Mouse (Mus musculus) E14TG2a.4 (cell line): Measurements from ENCODE around the gene 5430419D17Rik.

ENCODE experiments used
- H3K27me3 ChIP-seq: 2 replicates; pipeline ENCODE4 v1.6.1; 2014; ENCODE audit warnings: low read length, control low read depth; ENCODE audit not compliant: insufficient read depth
- H3K36me3 ChIP-seq: 2 replicates; pipeline ENCODE4 v1.6.1; 2014; ENCODE audit warnings: low read length, control low read depth; ENCODE audit not compliant: insufficient read depth
- H3K4me1 ChIP-seq: replicated peaks from 2 replicates; pipeline ENCODE4 v1.6.1; 2014; ENCODE audit warnings: low read depth, low read length, control low read depth
- H3K4me3 ChIP-seq: replicated peaks from 2 replicates; pipeline ENCODE4 v1.5.1; 2014; ENCODE audit warnings: mild to moderate bottlenecking, low read length
- H3K9me3 ChIP-seq: 2 replicates; pipeline ENCODE4 v1.6.1; 2014; ENCODE audit warnings: low read length, control low read depth
- CTCF ChIP-seq: conservative IDR thresholded peaks from 2 replicates; pipeline ENCODE4 v1.5.1; 2014; ENCODE audit warnings: low read length
- NANOG ChIP-seq: IDR thresholded peaks from 2 replicates; pipeline ENCODE4 v1.6.1; 2014; ENCODE audit warnings: borderline replicate concordance, low read length, mixed read lengths
- POU5F1 ChIP-seq: IDR thresholded peaks from 2 replicates; pipeline ENCODE4 v1.6.1; 2014; ENCODE audit warnings: low read length, borderline replicate concordance

The 5430419D17Rik gene

GRCm38 (mm10) chr7:131182685-131183084 is 8.5 kb downstream of the 5430419D17Rik start:
- TF ChIP-seq POU5F1 (no peak), CTCF (peak; percentile 80)
- Histone ChIP-seq H3K4me1 (peaks cover 13% of the 10 kb centered on the region; the same call in 1 of the 2 replicates), H3K9me3 (no peaks in the 10 kb centered on the region), H3K4me3 (no peak overlapping the region), H3K27me3 (peaks cover 13% of the 10 kb centered on the region; the same call in 1 of the 2 replicates), H3K36me3 (no peaks in the 10 kb centered on the region)

GRCm38 (mm10) chr7:131184339-131184738 is 10.1 kb downstream of the 5430419D17Rik start:
- Histone ChIP-seq H3K27me3 (peaks cover 13% of the 10 kb centered on the region; the same call in 1 of the 2 replicates), H3K9me3 (no peaks in the 10 kb centered on the region), H3K4me3 (no peak overlapping the region), H3K36me3 (no peaks in the 10 kb centered on the region), H3K4me1 (peaks cover 13% of the 10 kb centered on the region; the same call in 1 of the 2 replicates)
- TF ChIP-seq NANOG = no peak
- no peak for TF ChIP-seq CTCF
- TF ChIP-seq POU5F1 = no peak

- no peak overlapping the region for H3K4me3 ChIP-seq
- TF ChIP-seq CTCF (no peak), NANOG (no peak), POU5F1 (no peak)
- H3K9me3 ChIP-seq = no peaks in the 10 kb centered on the region
- H3K36me3 ChIP-seq = no peaks in the 10 kb centered on the region
- peaks cover 13% of the 10 kb centered on the region; the same call in 1 of the 2 replicates for H3K27me3 ChIP-seq
- H3K4me1 ChIP-seq = peaks cover 13% of the 10 kb centered on the region; the same call in 1 of the 2 replicates
These were observed 12.8 kb downstream of the 5430419D17Rik start for GRCm38 (mm10) chr7:131187047-131187446.

GRCm38 (mm10) chr7:131187996-131188395 is 13.8 kb downstream of the 5430419D17Rik start:
- Histone ChIP-seq H3K9me3 (no peaks in the 10 kb centered on the region), H3K27me3 (peaks cover 13% of the 10 kb centered on the region; the same call in 1 of the 2 replicates), H3K4me1 (peaks cover 6% of the 10 kb centered on the region; the same call in 1 of the 2 replicates), H3K4me3 (no peak overlapping the region), H3K36me3 (no peaks in the 10 kb centered on the region)
- TF ChIP-seq CTCF (no peak), NANOG (no peak), POU5F1 (no peak)

- H3K36me3 ChIP-seq = no peaks in the 10 kb centered on the region
- 0 out of 2 replicates have a peak, but pooled peaks cover 2% of the 10 kb centered on the region for H3K27me3 ChIP-seq
- H3K9me3 ChIP-seq = no peaks in the 10 kb centered on the region
- TF ChIP-seq CTCF (no peak), POU5F1 (no peak), NANOG (no peak)
- H3K4me3 ChIP-seq = no peak overlapping the region
- no peaks in the 10 kb centered on the region for H3K4me1 ChIP-seq
These were observed 48.9 kb downstream of the 5430419D17Rik start for GRCm38 (mm10) chr7:131223086-131223485.

- no peaks in the 10 kb centered on the region for H3K36me3 ChIP-seq
- TF ChIP-seq NANOG (no peak), CTCF (no peak), POU5F1 (no peak)
- H3K4me1 ChIP-seq = no peaks in the 10 kb centered on the region
- no peaks in the 10 kb centered on the region for H3K9me3 ChIP-seq
- no peaks in the 10 kb centered on the region for H3K27me3 ChIP-seq
- no peak overlapping the region for H3K4me3 ChIP-seq
These were observed 61.9 kb downstream of the 5430419D17Rik start for GRCm38 (mm10) chr7:131236091-131236490.

GRCm38 (mm10) chr7:131244993-131245392 is 70.8 kb downstream of the 5430419D17Rik start:
- Histone ChIP-seq H3K27me3 (no peaks in the 10 kb centered on the region; the same call in 1 of the 2 replicates), H3K4me3 (no peak overlapping the region), H3K9me3 (no peaks in the 10 kb centered on the region), H3K4me1 (no peaks in the 10 kb centered on the region), H3K36me3 (no peaks in the 10 kb centered on the region)
- TF ChIP-seq NANOG = no peak

- H3K9me3 ChIP-seq = no peaks in the 10 kb centered on the region
- TF ChIP-seq CTCF = no peak
- TF ChIP-seq NANOG = no peak
- no peak for TF ChIP-seq POU5F1
- no peaks in the 10 kb centered on the region for H3K4me1 ChIP-seq
These were observed 82.6 kb downstream of the 5430419D17Rik start for GRCm38 (mm10) chr7:131256841-131257240.

GRCm38 (mm10) chr7:131257309-131257708 is 83.1 kb downstream of the 5430419D17Rik start:
- H3K4me3 ChIP-seq = no peak overlapping the region
- H3K36me3 ChIP-seq = no peaks in the 10 kb centered on the region
- H3K27me3 ChIP-seq = no peaks in the 10 kb centered on the region
- TF ChIP-seq POU5F1 = no peak
- no peak for TF ChIP-seq CTCF
- TF ChIP-seq NANOG = no peak
- no peaks in the 10 kb centered on the region for H3K4me1 ChIP-seq
- no peaks in the 10 kb centered on the region for H3K9me3 ChIP-seq

More at GRCm38 (mm10) chr7:131256841-131257240, 82.6 kb downstream of the 5430419D17Rik start:
- H3K36me3 ChIP-seq = no peaks in the 10 kb centered on the region
- no peaks in the 10 kb centered on the region for H3K27me3 ChIP-seq
- no peak overlapping the region for H3K4me3 ChIP-seq
